Mouse (Mus musculus) limb, embryonic 14.5 days (tissue): ENCODE measurements around the gene Gm9857. TPM values are rescaled to one million over a fixed set of nuclear protein-coding genes. Genes with fewer than 3 reads are reported as not detected.

Experiments used
- ATAC-seq: fragments of 200-750 bp; cut with Nextera tagmentation; 2 replicates; pipeline ENCODE4 v1.8.0; 2017; ENCODE audit warnings: low read depth, moderate number of reproducible peaks, moderate TSS enrichment; ENCODE audit not compliant: low FRiP score
- DNase-seq: peaks from one replicate; pipeline ENCODE4 v3.0.0-alpha.2; 2015; ENCODE audit warnings: low spot score
- H3K27ac ChIP-seq: fragments of 300-500 bp; sonication (generic); replicated peaks from 2 replicates; pipeline ENCODE4 v1.5.1; 2014; ENCODE audit warnings: low read depth, mild to moderate bottlenecking, low read length, moderate library complexity, mixed read lengths
- H3K27me3 ChIP-seq: fragments of 300-500 bp; sonication (generic); 2 replicates; pipeline ENCODE4 v1.6.1; 2014; ENCODE audit warnings: low read length, mixed read lengths; ENCODE audit not compliant: control insufficient read depth, insufficient read depth
- H3K36me3 ChIP-seq: fragments of 300-500 bp; sonication (generic); 2 replicates; pipeline ENCODE4 v1.6.1; 2014; ENCODE audit warnings: mild to moderate bottlenecking, low read length, moderate library complexity, mixed read lengths; ENCODE audit not compliant: control insufficient read depth, insufficient read depth
- H3K4me1 ChIP-seq: fragments of 300-500 bp; sonication (generic); 2 replicates; pipeline ENCODE4 v1.6.1; 2014; ENCODE audit warnings: antibody characterized with exemption, low read length, mixed read lengths; ENCODE audit not compliant: control insufficient read depth, insufficient read depth
- H3K4me2 ChIP-seq: fragments of 300-500 bp; sonication (generic); replicated peaks from 2 replicates; pipeline ENCODE4 v1.6.1; 2014; ENCODE audit warnings: low read depth, mild to moderate bottlenecking, low read length, moderate library complexity; ENCODE audit not compliant: severe bottlenecking
- H3K4me3 ChIP-seq: fragments of 300-500 bp; sonication (generic); replicated peaks from 2 replicates; pipeline ENCODE4 v1.5.1; 2014; ENCODE audit warnings: low read length
- H3K9ac ChIP-seq: fragments of 300-500 bp; sonication (generic); 2 replicates; pipeline ENCODE4 v1.6.1; 2014; ENCODE audit warnings: mild to moderate bottlenecking, low read depth, low read length, moderate library complexity; ENCODE audit not compliant: severe bottlenecking
- H3K9me3 ChIP-seq: fragments of 300-500 bp; sonication (generic); 2 replicates; pipeline ENCODE4 v1.6.1; 2016; ENCODE audit warnings: low read length; ENCODE audit not compliant: control insufficient read depth
- POLR2A ChIP-seq: fragments of 200-500 bp; IDR thresholded peaks from 2 replicates; pipeline ENCODE4 v1.8.0; 2012; ENCODE audit warnings: inconsistent platforms, mild to moderate bottlenecking, moderate library complexity, borderline replicate concordance; ENCODE audit not compliant: insufficient read depth, insufficient read length; ENCODE audit errors: extremely low read depth
- WGBS: fragments of 180-500 bp; shearing (Covaris S2); extraction: QIAGEN DNeasy Blood & Tissue Kit; methylation state at CpG from one replicate; pipeline ENCODE4 v1.1.7; 2014; 5-methylcytosine and 5-hydroxymethylcytosine counted together
- polyA plus RNA-seq, 2 experiments: library from polyadenylated mRNA; depleted of rRNA in 1 of 2; stranded (reverse) in 1 of 2; unstranded in 1 of 2; fragments of >200 nt; fragmentation: Nextera tagmentation in 1 of 2; extraction: Ambion mirVana in 1 of 2; gene quantifications; 2 replicates each; pipeline versions ENCODE4 v1.2.1 to v1.2.3; 2012 to 2014

The Gm9857 gene
- polyA plus RNA-seq, 2 experiments, result 1.2 TPM; not detected in 1

DNA sequence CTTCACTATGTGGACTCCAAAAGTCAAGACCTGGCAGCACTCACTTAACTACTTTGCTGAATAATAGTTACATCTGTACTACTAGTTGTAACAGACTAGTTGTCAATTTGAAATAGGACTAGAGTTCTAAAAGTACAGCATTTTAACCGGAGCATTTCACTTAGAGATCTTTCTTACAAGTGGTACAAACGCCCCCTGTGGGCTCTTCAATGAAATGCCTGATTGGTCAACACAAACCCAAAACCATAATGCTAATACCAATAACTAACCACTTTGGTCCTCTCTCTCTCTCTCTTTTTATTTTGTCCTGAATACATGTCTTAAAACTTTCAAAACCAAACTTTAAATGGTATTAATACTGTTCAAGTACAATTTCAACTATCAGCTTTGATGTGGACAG lies 38.2 kb downstream of the Gm9857 start:
- TF ChIP-seq POLR2A, result no peak
- Histone ChIP-seq H3K9me3 (no peaks in the 10 kb centered on the region), H3K27me3 (no peaks in the 10 kb centered on the region), H3K4me1 (no peaks in the 10 kb centered on the region), H3K4me2 (no peak overlapping the region), H3K4me3 (no peak overlapping the region), H3K9ac (no peak overlapping the region), H3K27ac (no peak overlapping the region), H3K36me3 (peaks cover 59% of the 10 kb centered on the region)
- ATAC-seq (no peak), DNase-seq (no peak)
- WGBS, result 56% methylated on average over 2 of the region's 2 CpGs

DNA sequence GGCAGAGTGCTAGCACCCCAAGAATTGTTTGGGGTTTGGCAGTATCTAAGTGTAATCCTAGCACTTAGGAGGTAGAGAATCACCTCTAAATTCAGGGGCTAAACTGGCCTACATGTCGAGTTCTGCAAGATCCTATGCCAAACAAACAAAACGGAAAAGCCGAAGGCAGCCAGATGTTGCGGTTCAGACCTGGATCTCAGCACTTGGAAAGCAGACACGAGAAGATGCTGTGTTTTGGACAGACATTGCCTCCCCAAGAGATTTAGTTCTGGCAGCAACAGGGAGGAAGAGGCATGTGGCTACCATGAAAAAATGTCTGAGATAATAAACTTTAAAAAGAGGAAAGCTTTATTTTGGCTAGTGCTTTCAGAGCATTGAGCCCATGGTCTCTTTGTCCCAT lies 39.6 kb downstream of the Gm9857 start:
- 79% methylated on average over 5 of the region's 5 CpGs for WGBS
- no peak for ATAC-seq
- no peaks in the 10 kb centered on the region for H3K27me3 ChIP-seq
- H3K9ac ChIP-seq, result no peak overlapping the region
- H3K4me1 ChIP-seq, result no peaks in the 10 kb centered on the region
- no peak for DNase-seq
- no peaks in the 10 kb centered on the region for H3K9me3 ChIP-seq
- TF ChIP-seq POLR2A, result no peak
- no peak overlapping the region for H3K4me3 ChIP-seq
- no peak overlapping the region for H3K4me2 ChIP-seq
- peaks cover 48% of the 10 kb centered on the region for H3K36me3 ChIP-seq
- no peak overlapping the region for H3K27ac ChIP-seq

DNA sequence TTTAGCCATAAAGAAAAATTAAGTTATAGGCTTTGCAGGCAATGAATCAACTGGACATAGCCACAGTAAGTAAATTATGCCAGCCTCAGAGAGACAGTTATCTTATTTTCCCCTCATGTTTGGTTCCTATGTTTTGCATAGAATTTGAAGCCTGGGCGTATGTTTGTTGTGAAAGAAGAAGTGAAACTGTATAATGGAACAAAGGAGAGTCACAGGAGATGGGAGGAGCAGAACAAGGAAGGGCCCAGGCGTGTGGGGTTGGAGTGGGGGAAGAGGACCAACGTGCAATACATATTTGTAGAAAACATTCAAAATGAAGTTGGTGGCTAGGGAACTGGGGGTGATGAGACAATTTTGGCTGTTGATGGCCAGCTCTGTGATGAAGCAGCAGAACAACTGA lies 40.1 kb downstream of the Gm9857 start:
- no peak overlapping the region for H3K27ac ChIP-seq
- H3K4me1 ChIP-seq, result no peaks in the 10 kb centered on the region
- no peaks in the 10 kb centered on the region for H3K27me3 ChIP-seq
- no peaks in the 10 kb centered on the region for H3K9me3 ChIP-seq
- H3K4me3 ChIP-seq, result no peak overlapping the region
- no peak overlapping the region for H3K4me2 ChIP-seq
- WGBS, result 87% methylated on average over 3 of the region's 3 CpGs
- no peak overlapping the region for H3K9ac ChIP-seq
- peaks cover 44% of the 10 kb centered on the region for H3K36me3 ChIP-seq
- TF ChIP-seq POLR2A, result no peak
- no peak for ATAC-seq
- no peak for DNase-seq

DNA sequence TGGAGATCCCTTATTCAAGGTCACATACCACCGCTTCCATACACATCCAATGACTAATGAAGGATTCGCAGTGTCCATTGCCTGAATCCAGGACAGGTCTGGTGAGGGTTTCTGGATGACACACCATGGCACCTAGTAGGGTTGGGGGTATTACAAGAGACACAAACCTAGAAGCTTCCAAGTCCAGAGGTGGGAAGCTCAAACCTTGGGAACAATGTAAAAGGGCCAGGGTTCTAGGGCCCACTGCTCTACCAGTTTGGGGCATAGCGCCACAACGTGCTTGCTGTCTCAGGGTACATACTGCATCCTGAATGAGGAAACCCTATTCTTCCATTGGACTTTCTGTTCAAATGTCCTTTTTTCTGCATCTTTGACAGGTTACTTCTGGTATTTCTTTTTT lies 41.6 kb downstream of the Gm9857 start:
- TF ChIP-seq POLR2A, result no peak
- 94% methylated on average over 4 of the region's 4 CpGs for WGBS
- Histone ChIP-seq H3K9ac (no peak overlapping the region), H3K36me3 (peaks cover 28% of the 10 kb centered on the region), H3K9me3 (no peaks in the 10 kb centered on the region), H3K4me1 (no peaks in the 10 kb centered on the region), H3K4me2 (no peak overlapping the region), H3K27me3 (no peaks in the 10 kb centered on the region), H3K4me3 (no peak overlapping the region), H3K27ac (no peak overlapping the region)
- DNase-seq (no peak), ATAC-seq (no peak)

DNA sequence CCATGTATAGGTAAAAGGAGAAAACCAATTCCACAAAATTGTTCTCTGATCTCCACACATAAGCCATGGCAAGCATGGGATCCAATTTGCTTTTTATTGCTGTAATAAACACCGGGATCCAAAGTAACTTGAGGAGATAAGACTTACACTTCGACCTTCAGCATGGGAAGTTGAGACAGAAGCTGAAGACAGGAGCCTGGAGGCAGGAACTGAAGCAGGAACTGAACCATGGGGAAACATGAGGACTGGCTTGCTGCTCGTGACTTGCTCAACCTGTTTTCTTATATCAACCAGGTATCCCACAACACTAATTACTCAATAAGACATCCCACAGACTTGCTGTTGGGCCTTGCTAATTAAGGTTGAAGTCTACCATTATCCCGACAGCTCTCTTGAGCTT lies 47.3 kb downstream of the Gm9857 start:
- no peak overlapping the region for H3K4me2 ChIP-seq
- H3K4me3 ChIP-seq, result no peak overlapping the region
- H3K4me1 ChIP-seq, result no peaks in the 10 kb centered on the region
- 49% methylated on average over 4 of the region's 4 CpGs for WGBS
- H3K9ac ChIP-seq, result no peak overlapping the region
- no peak for TF ChIP-seq POLR2A
- ATAC-seq, result no peak
- H3K36me3 ChIP-seq, result no peaks in the 10 kb centered on the region
- H3K9me3 ChIP-seq, result no peaks in the 10 kb centered on the region; the same call in 1 of the 2 replicates
- H3K27ac ChIP-seq, result no peak overlapping the region
- no peak for DNase-seq
- H3K27me3 ChIP-seq, result no peaks in the 10 kb centered on the region

DNA sequence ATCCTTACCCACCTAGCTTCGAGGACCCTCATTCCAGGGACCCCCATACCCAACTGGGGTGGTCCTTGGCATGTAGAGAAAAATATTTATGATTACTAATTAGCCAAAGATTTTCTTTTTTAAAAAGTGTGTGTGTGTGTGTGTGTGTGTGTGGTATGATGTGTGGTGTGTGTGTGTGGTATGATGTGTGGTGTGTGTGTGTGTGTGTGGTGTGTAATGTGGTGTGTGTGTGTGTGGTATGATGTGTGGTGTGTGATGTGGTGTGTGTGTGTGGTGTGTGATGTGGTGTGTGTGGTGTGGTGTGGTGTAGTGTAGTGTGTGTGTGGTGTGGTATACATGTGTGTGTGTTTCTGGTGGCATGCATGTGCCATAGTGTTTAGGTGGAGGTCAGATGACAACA lies 48.2 kb downstream of the Gm9857 start:
- Histone ChIP-seq H3K4me3 (no peak overlapping the region), H3K36me3 (no peaks in the 10 kb centered on the region), H3K27ac (no peak overlapping the region), H3K9me3 (no peaks in the 10 kb centered on the region; the same call in 1 of the 2 replicates), H3K4me2 (no peak overlapping the region), H3K9ac (no peak overlapping the region), H3K27me3 (no peaks in the 10 kb centered on the region), H3K4me1 (no peaks in the 10 kb centered on the region)
- no peak for ATAC-seq
- WGBS, result 88% methylated on average over 1 of the region's 1 CpGs
- no peak for TF ChIP-seq POLR2A
- DNase-seq, result no peak

Other genes starting within 250 kb of the Gm9857 start
- 38.2 and 55.2 TPM in 2 replicates for gene Gpsm2, start 218.1 kb downstream of the Gm9857 start, polyA plus RNA-seq (2012; rRNA removed)
- gene Gpsm2, start 218.1 kb downstream of the Gm9857 start, polyA plus RNA-seq (2014; fragmentation: Nextera tagmentation; extraction: Ambion mirVana), result 120 and 121 TPM in 2 replicates
- gene Aknad1, start 200.8 kb downstream of the Gm9857 start, polyA plus RNA-seq (2012; rRNA removed), result 3.4 and 3.6 TPM in 2 replicates
- gene Aknad1, start 200.8 kb downstream of the Gm9857 start, polyA plus RNA-seq (2014; fragmentation: Nextera tagmentation; extraction: Ambion mirVana), result 2.2 TPM in 2 replicates
- 23.5 and 28.4 TPM in 2 replicates for gene Stxbp3, start 99.9 kb downstream of the Gm9857 start, polyA plus RNA-seq (2012; rRNA removed)
- gene Stxbp3, start 99.9 kb downstream of the Gm9857 start, polyA plus RNA-seq (2014; fragmentation: Nextera tagmentation; extraction: Ambion mirVana), result 33.0 and 38.1 TPM in 2 replicates
- gene Fndc7, start 50.4 kb downstream of the Gm9857 start, polyA plus RNA-seq (2012; rRNA removed), result 0.17 and 0.35 TPM in 2 replicates
- gene Fndc7, start 50.4 kb downstream of the Gm9857 start, polyA plus RNA-seq (2014; fragmentation: Nextera tagmentation; extraction: Ambion mirVana), result 0.23 and 0.25 TPM in 2 replicates
- 95.1 and 110 TPM in 2 replicates for gene Prpf38b, start 28.7 kb downstream of the Gm9857 start, polyA plus RNA-seq (2012; rRNA removed)
- gene Prpf38b, start 28.7 kb downstream of the Gm9857 start, polyA plus RNA-seq (2014; fragmentation: Nextera tagmentation; extraction: Ambion mirVana), result 58.9 and 72.4 TPM in 2 replicates
- gene Henmt1, start 572 bp downstream of the Gm9857 start, polyA plus RNA-seq (2012; rRNA removed), result 0.33 and 0.74 TPM in 2 replicates
- 0.64 and 0.78 TPM in 2 replicates for gene Henmt1, start 572 bp downstream of the Gm9857 start, polyA plus RNA-seq (2014; fragmentation: Nextera tagmentation; extraction: Ambion mirVana)
- gene Fam102b, start 87.2 kb upstream of the Gm9857 start, polyA plus RNA-seq (2012; rRNA removed), result 13.3 and 15.4 TPM in 2 replicates
- gene Fam102b, start 87.2 kb upstream of the Gm9857 start, polyA plus RNA-seq (2014; fragmentation: Nextera tagmentation; extraction: Ambion mirVana), result 16.9 and 20.9 TPM in 2 replicates
- not detected in 2 replicates for gene Slc25a54, start 140.0 kb upstream of the Gm9857 start, polyA plus RNA-seq (2012; rRNA removed)
- not detected in 2 replicates for gene Slc25a54, start 140.0 kb upstream of the Gm9857 start, polyA plus RNA-seq (2014; fragmentation: Nextera tagmentation; extraction: Ambion mirVana)
- 31.9 and 34.7 TPM in 2 replicates for gene Slc25a24, start 182.7 kb upstream of the Gm9857 start, polyA plus RNA-seq (2012; rRNA removed)
- 44.0 and 49.2 TPM in 2 replicates for gene Slc25a24, start 182.7 kb upstream of the Gm9857 start, polyA plus RNA-seq (2014; fragmentation: Nextera tagmentation; extraction: Ambion mirVana)